Mouse (Mus musculus) hindbrain, postnatal 0 days (tissue): ENCODE results near the gene Unc13a. TPM values are rescaled to one million over a fixed set of nuclear protein-coding genes. Genes with fewer than 3 reads are reported as not detected.
"Not testable (repeated sequence)": the region's sequence is repeated elsewhere in the genome, so short reads cannot be mapped to it uniquely, and the experiment has no call there.

Source experiments
- ATAC-seq: fragments of 200-750 bp; cut with Nextera tagmentation; 2 replicates; pipeline ENCODE4 v1.8.0; 2017; ENCODE audit warnings: mild to moderate bottlenecking, moderate TSS enrichment, moderate library complexity
- DNase-seq: peaks from one replicate; pipeline ENCODE4 v3.0.0-alpha.2; 2015; ENCODE audit warnings: low spot score
- H3K27ac ChIP-seq: fragments of 300-500 bp; sonication (generic); 2 replicates; pipeline ENCODE4 v1.5.1; 2014; ENCODE audit warnings: mild to moderate bottlenecking
- H3K27me3 ChIP-seq: fragments of 300-500 bp; sonication (generic); 2 replicates; pipeline ENCODE4 v1.6.1; 2014; ENCODE audit warnings: low read length, mixed read lengths; ENCODE audit not compliant: insufficient read depth
- H3K36me3 ChIP-seq: fragments of 300-500 bp; sonication (generic); 2 replicates; pipeline ENCODE4 v1.6.1; 2014; ENCODE audit warnings: low read length, mixed read lengths; ENCODE audit not compliant: insufficient read depth
- H3K4me1 ChIP-seq: fragments of 300-500 bp; sonication (generic); 2 replicates; pipeline ENCODE4 v1.6.1; 2014; ENCODE audit warnings: antibody characterized with exemption, low read length, mixed read lengths; ENCODE audit not compliant: insufficient read depth
- H3K4me2 ChIP-seq: fragments of 300-500 bp; sonication (generic); 2 replicates; pipeline ENCODE4 v1.6.1; 2014; ENCODE audit warnings: low read depth, mild to moderate bottlenecking, low read length, moderate library complexity, mixed read lengths
- H3K4me3 ChIP-seq: fragments of 300-500 bp; sonication (generic); 2 replicates; pipeline ENCODE4 v1.5.1; 2014; ENCODE audit warnings: low read length
- H3K9ac ChIP-seq: fragments of 300-500 bp; sonication (generic); replicated peaks from 2 replicates; pipeline ENCODE4 v1.6.1; 2014; ENCODE audit warnings: mild to moderate bottlenecking, low read length, moderate library complexity, mixed read lengths
- H3K9me3 ChIP-seq: fragments of 300-500 bp; sonication (generic); 2 replicates; pipeline ENCODE4 v1.6.1; 2016; ENCODE audit warnings: low read length, mixed read lengths
- CTCF ChIP-seq: IDR thresholded peaks from 2 replicates; pipeline ENCODE4 v1.5.1; 2016; ENCODE audit warnings: antibody characterized with exemption, control low read depth, low read depth
- WGBS: fragments of 180-500 bp; shearing (Covaris S2); extraction: QIAGEN DNeasy Blood & Tissue Kit; methylation state at CpG from one replicate; pipeline ENCODE4 v1.1.7; 2014; 5-methylcytosine and 5-hydroxymethylcytosine counted together
- polyA plus RNA-seq: library from polyadenylated mRNA; unstranded; fragments of >200 nt; fragmentation: Nextera tagmentation; extraction: Ambion mirVana; gene quantifications from 2 replicates; pipeline ENCODE4 v1.2.1, GENCODE M21; 2015
- total RNA-seq: library from RNA; depleted of rRNA; stranded (reverse); fragments of >200 nt; gene quantifications from 2 replicates; pipeline ENCODE4 v1.2.3, GENCODE M21; 2014

Unc13a gene
- total and polyA plus RNA-seq, 2 experiments from 2014 or later = 16.9 to 81.4 TPM

DNA sequence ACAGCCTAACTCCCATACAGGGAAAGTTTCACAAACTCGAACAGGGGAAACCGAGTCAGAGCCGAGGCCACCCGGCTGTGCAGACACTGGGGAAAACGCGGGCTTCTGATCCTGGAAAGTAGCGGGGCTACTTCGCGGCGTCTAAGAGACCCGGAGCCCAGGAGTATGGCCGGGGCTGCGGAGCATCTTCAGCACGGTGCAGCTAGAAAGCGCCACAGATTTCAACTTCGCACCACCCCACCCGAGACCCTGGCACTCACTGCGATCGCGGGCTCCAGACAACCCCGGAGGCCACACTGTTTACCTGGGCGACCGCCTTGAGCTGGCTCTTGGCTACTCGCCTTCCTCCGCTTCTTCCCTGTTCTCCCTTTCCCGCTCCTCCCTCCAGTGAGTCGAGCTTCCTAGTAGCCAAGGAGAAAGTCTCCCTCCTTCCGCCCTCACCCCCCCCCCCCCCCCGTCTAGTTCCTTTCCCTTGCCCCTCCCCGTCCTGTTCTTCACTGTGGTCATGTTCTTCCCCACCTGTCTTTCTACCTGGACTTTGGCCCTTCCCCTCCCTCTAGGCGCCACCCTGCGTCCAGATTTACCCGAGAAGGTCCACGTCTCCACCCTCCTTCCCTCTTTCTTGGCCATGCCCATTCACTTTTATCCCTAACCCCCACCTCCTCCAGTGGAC is 30.0 kb upstream of the Unc13a start, which contains the start of gene B3gnt3:
Gene B3gnt3, minus strand, starts transcription at position 376 of the 673 bp plus-strand sequence.
- no peak; the same call in 1 of the 2 replicates for ATAC-seq
- 22% methylated on average over 29 of the region's 34 CpGs for WGBS
- no peak for DNase-seq
- Histone ChIP-seq H3K9me3 (no peaks in the 10 kb centered on the region), H3K4me2 (peak within 1 kb of the TSS; percentile 37; the same call in 1 of the 2 replicates), H3K4me3 (peak within 1 kb of the TSS; percentile 16; the same call in 1 of the 2 replicates), H3K4me1 (no peaks in the 10 kb centered on the region), H3K27ac (no peak within 1 kb of the TSS), H3K9ac (no peak within 1 kb of the TSS), H3K27me3 (peaks cover 15% of the 10 kb centered on the region; the same call in 1 of the 2 replicates), H3K36me3 (no peaks in the 10 kb centered on the region)
- TF ChIP-seq CTCF = no peak

DNA sequence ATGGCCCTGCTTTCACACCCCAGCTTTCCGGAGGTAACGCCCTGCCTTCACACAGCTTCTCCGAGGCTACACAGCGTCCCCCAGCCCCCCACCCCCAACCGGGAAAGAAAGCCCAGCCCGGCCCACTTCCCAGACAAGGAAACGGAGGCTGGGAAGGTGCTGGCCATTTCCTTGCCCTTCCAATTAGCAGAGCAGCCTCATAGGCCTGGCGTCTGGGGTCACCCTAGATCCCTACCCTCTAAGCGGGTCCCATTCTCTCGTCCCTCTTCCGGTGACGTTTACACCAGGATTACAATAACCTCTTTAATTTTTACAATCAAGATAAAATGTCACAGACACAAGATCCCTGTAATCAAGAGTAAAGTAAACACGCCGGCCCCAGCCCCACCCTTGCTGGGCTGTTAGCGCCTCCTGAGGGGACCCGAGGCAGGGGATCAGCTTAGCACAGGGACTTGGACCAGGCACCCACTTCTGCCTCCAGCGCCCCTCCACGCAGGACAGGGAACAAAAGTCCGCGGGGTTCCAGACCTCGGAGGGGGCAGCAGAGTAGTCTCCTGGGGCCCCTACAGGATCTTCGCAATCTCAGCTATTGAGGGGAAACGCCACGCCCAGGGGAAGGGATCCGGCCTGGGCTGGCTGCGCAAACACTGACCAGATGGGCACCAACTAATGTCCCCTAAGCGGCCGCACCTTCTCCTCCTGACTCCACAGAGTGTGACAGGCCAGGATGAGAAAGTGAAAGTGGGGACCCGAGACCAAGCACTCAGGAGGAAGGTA is 29.1 kb upstream of the Unc13a start:
- no peak overlapping the region for H3K9ac ChIP-seq
- no peaks in the 10 kb centered on the region for H3K4me1 ChIP-seq
- H3K4me3 ChIP-seq = peak overlapping the region; percentile 16; the same call in 1 of the 2 replicates
- H3K4me2 ChIP-seq = peak overlapping the region; percentile 37; the same call in 1 of the 2 replicates
- H3K27ac ChIP-seq = no peak overlapping the region
- DNase-seq (no peak), ATAC-seq (no peak)
- H3K36me3 ChIP-seq = no peaks in the 10 kb centered on the region
- no peaks in the 10 kb centered on the region for H3K9me3 ChIP-seq
- no peak for TF ChIP-seq CTCF
- WGBS = 13% methylated on average over 29 of the region's 29 CpGs
- peaks cover 15% of the 10 kb centered on the region; the same call in 1 of the 2 replicates for H3K27me3 ChIP-seq

DNA sequence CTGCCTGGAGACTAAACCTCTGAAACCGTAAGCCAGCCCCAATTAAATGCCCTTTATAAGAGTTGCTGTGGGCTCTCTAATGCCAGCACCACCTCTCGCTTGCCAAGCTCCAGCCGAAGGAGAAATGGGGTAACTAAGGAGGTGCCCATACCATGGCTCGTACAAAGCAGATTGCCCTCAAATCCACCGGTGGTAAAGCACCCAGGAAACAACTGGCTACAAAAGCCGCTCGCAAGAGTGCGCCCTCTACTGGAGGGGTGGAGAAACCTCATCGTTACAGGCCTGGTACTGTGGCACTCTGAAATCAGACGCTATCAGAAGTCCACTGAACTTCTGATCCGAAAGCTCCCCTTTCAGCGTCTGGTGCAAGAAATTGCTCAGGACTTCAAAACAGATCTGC is 23.9 kb upstream of the Unc13a start:
- TF ChIP-seq CTCF = peak; percentile 32; the same call in 1 of the 2 replicates
- peaks cover 48% of the 10 kb centered on the region for H3K27me3 ChIP-seq
- ATAC-seq, DNase-seq, H3K36me3 ChIP-seq, H3K4me2 ChIP-seq, H3K27ac ChIP-seq, H3K9ac ChIP-seq, H3K9me3 ChIP-seq, H3K4me1 ChIP-seq, H3K4me3 ChIP-seq: not testable (repeated sequence)
- WGBS = 60% methylated on average over 12 of the region's 12 CpGs

DNA sequence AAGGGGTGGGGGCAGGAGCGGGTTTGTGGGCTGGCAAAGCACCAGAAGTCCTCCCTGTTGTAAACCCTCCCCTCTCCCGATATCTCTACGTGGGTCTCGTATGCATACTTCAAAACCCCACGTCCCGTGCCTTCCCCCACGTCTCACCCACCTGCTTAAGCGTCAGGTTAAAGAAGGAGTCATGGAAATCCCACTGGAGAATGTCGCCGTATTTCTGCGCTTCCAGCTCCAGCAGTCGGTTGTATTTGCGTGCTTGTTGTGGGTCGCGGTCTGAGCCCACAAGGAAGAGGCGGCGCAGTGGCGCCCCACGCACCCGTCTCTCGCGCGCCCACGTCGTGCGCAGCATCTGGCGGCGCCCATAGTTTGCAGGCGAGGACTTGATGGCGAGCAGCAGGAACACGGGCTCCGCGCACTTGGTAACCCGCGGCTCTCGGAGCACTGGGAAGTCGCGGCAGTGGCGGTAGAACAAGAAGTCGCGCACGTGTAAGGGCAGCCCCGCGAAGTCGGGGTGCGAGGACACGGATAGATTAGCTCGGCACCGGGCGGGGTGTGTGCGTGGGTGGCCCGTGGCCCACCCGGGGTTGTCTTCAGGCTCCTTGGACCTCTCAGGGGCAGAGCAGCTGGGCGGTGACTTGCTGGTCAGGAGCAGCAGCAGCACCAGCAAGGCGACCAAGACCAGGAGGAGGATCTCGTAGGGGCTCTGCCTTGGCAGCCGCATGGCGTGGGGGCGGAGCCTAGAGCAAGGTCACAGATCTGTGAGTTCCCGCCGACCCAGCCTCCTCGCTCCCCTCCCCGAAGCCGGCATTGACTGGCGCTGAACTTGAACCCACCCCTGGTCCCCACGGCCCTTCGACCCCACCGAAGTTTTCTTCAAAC is 21.8 kb upstream of the Unc13a start:
- Histone ChIP-seq H3K4me3 (peak overlapping the region; percentile 26), H3K9me3 (no peaks in the 10 kb centered on the region), H3K9ac (no peak overlapping the region), H3K27me3 (peaks cover 67% of the 10 kb centered on the region), H3K27ac (no peak overlapping the region), H3K36me3 (no peaks in the 10 kb centered on the region), H3K4me1 (0 out of 2 replicates have a peak, but pooled peaks cover 6% of the 10 kb centered on the region), H3K4me2 (peak overlapping the region; percentile 47)
- 6% methylated on average over 68 of the region's 68 CpGs for WGBS
- DNase-seq (no peak), ATAC-seq (peak; percentile 36; the same call in 1 of the 2 replicates)
- no peak for TF ChIP-seq CTCF

DNA sequence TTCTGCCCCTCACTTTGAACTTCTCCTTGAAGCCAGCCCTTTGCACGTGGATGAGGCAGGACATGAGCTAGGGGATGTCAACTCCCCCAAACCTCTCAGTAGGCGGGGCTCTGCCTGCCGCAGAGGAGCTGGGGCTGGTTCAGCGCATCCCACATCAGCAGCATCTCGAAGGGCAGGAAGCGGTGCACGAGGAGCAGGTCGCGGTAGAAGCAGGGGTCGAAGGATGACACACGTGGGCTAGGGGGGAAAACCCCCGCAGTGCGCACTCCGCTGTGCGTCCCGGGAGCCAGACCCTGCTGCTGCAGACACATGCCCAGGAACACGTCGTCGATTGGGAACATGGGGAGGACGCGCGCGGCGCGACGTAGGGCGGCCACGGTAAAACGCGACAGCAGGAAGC is 21.0 kb upstream of the Unc13a start:
- Histone ChIP-seq H3K27me3 (peaks cover 76% of the 10 kb centered on the region), H3K4me2 (0 out of 2 replicates have a peak overlapping the region, but pooled peaks have one; percentile 0), H3K4me3 (peak overlapping the region; percentile 13; the same call in 1 of the 2 replicates), H3K9me3 (no peaks in the 10 kb centered on the region), H3K9ac (no peak overlapping the region), H3K36me3 (no peaks in the 10 kb centered on the region), H3K4me1 (0 out of 2 replicates have a peak, but pooled peaks cover 6% of the 10 kb centered on the region), H3K27ac (no peak overlapping the region)
- no peak for TF ChIP-seq CTCF
- ATAC-seq (no peak), DNase-seq (no peak)
- 4% methylated on average over 30 of the region's 30 CpGs for WGBS

DNA sequence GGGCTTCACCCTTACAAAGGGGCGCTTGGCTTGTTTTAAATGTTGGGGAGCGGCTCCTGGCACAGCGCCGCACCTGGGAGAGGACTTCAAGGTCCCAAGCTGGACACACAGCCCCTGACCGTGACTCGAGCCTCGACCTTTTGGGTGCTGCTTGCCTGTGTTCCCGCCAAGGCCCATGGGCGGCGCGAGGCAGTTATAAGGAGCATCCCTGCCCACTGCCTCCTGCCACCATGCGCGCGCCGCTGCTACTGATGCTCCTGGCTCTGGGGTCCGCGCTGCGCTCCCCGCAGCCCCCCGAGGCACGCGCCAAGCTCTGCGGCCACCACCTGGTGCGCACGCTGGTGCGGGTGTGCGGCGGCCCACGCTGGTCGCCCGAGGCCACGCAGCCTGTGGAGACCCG is 17.5 kb upstream of the Unc13a start, which contains the start of gene Insl3:
Gene Insl3, plus strand, starts transcription at position 187 of the 400 bp plus-strand sequence.
- H3K9me3 ChIP-seq = no peaks in the 10 kb centered on the region
- no peak for ATAC-seq
- H3K4me2 ChIP-seq = no peak within 1 kb of the TSS
- no peak within 1 kb of the TSS for H3K4me3 ChIP-seq
- peaks cover 99% of the 10 kb centered on the region for H3K27me3 ChIP-seq
- H3K27ac ChIP-seq = no peak within 1 kb of the TSS
- DNase-seq = no peak
- 6% methylated on average over 33 of the region's 33 CpGs for WGBS
- H3K36me3 ChIP-seq = no peaks in the 10 kb centered on the region
- 0 out of 2 replicates have a peak, but pooled peaks cover 6% of the 10 kb centered on the region for H3K4me1 ChIP-seq
- H3K9ac ChIP-seq = no peak within 1 kb of the TSS
- TF ChIP-seq CTCF = peak; percentile 11; the same call in 1 of the 2 replicates
